Mouse (Mus musculus) embryonic facial prominence, embryonic 11.5 days (tissue): ENCODE measurements around the gene Dpp9. TPM values are rescaled to one million over a fixed set of nuclear protein-coding genes. Genes with fewer than 3 reads are reported as not detected.

Source experiments
- microRNA counts: library from miRNA; unstranded; fragments of <30 nt; microRNA quantifications from one replicate; lab custom pipeline; 2016
- microRNA-seq: library from miRNA; unstranded; fragments of <30 nt; microRNA quantifications from one replicate; pipeline ENCODE4, GENCODE M21; 2016; ENCODE audit warnings: borderline number of aligned reads
- polyA plus RNA-seq: library from polyadenylated mRNA; unstranded; fragments of >200 nt; fragmentation: Nextera tagmentation; extraction: Ambion mirVana; gene quantifications from 2 replicates; pipeline ENCODE4 v1.2.1, GENCODE M21; 2014

Gene Dpp9
- polyA plus RNA-seq, 1 experiment from 2014 or later: 23.7 TPM

MicroRNA genes within 50 kb of the gene (microRNA counts, 519-probe panel; counts per million panel counts)
- microRNA mmu-miR-7b (lab: Ali Mortazavi, UCI): 1,557 counts per million, percentile 7 among the panel's probes with 10 or more counts

Small RNAs within 50 kb of the gene (microRNA-seq; reads per million reads assigned to microRNA genes)
- gene Gm44397 (not detected), gene Mir7b (199 reads per million, percentile 52 among the genes with 10 or more reads in this experiment)

Other genes with a start within 250 kb of the Dpp9 start
- 32.9 and 37.4 TPM in 2 replicates for gene Shd, start 248.4 kb downstream of the Dpp9 start, polyA plus RNA-seq
- 36.6 and 43.0 TPM in 2 replicates for gene Fsd1, start 232.4 kb downstream of the Dpp9 start, polyA plus RNA-seq
- 6.1 and 6.6 TPM in 2 replicates for gene Stap2, start 213.3 kb downstream of the Dpp9 start, polyA plus RNA-seq
- 135 and 142 TPM in 2 replicates for gene Mpnd, start 213.2 kb downstream of the Dpp9 start, polyA plus RNA-seq
- gene Sh3gl1, start 182.3 kb downstream of the Dpp9 start, polyA plus RNA-seq: 119 and 132 TPM in 2 replicates
- gene Chaf1a, start 178.5 kb downstream of the Dpp9 start, polyA plus RNA-seq: 24.5 and 26.6 TPM in 2 replicates
- 40.9 and 43.1 TPM in 2 replicates for gene Ubxn6, start 143.9 kb downstream of the Dpp9 start, polyA plus RNA-seq
- 101 and 106 TPM in 2 replicates for gene Hdgfl2, start 139.3 kb downstream of the Dpp9 start, polyA plus RNA-seq
- gene Plin4, start 109.1 kb downstream of the Dpp9 start, polyA plus RNA-seq: 0.08 TPM in 1 of 2 replicates, not detected in the other
- gene Plin5, start 101.3 kb downstream of the Dpp9 start, polyA plus RNA-seq: 0.10 and 0.31 TPM in 2 replicates
- not detected in 2 replicates for gene Lrg1, start 96.9 kb downstream of the Dpp9 start, polyA plus RNA-seq
- gene Sema6b, start 78.6 kb downstream of the Dpp9 start, polyA plus RNA-seq: 1.1 and 1.6 TPM in 2 replicates
- 12.1 and 12.7 TPM in 2 replicates for gene Tnfaip8l1, start 56.4 kb downstream of the Dpp9 start, polyA plus RNA-seq
- 48.5 and 60.5 TPM in 2 replicates for gene Mydgf, start 35.0 kb downstream of the Dpp9 start, polyA plus RNA-seq
- gene Fem1a, start 37.9 kb upstream of the Dpp9 start, polyA plus RNA-seq: 10.1 and 11.6 TPM in 2 replicates
- gene Ticam1, start 57.9 kb upstream of the Dpp9 start, polyA plus RNA-seq: 2.9 and 3.6 TPM in 2 replicates
- 33.0 and 48.5 TPM in 2 replicates for gene Plin3, start 74.0 kb upstream of the Dpp9 start, polyA plus RNA-seq
- not detected in 2 replicates for gene Arrdc5, start 81.4 kb upstream of the Dpp9 start, polyA plus RNA-seq
- 118 and 119 TPM in 2 replicates for gene Uhrf1, start 84.4 kb upstream of the Dpp9 start, polyA plus RNA-seq
- 27.3 and 28.2 TPM in 2 replicates for gene Kdm4b, start 107.2 kb upstream of the Dpp9 start, polyA plus RNA-seq